Mouse (Mus musculus) cerebellum, adult 11 months (tissue): Measurements from ENCODE around the gene Gngt2.
A peak's percentile ranks its signal among the peaks of the same experiment; 100 is the strongest.

Source experiments
- DNase-seq: peaks from one replicate; pipeline ENCODE4 v3.0.0; 2022

The Gngt2 gene

DNA sequence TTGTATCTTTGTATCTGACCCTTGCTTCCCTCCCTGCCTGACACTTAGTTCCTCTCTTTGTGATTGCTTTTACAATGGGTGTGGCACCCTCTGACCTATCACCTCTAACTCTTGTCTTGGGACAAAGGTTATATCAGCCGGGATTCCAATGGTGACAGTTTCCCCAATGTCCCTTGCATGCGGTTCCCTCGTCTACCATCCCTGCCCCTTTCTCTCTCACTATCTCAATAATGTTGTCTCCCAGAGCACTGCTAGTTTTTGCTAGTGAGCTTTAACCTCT is 9.9 kb upstream of the Gngt2 start:
- DNase-seq: no peak

- peak; percentile 63 for DNase-seq
Observed at GRCm38 (mm10) chr11:95827464-95828085, 9.4 kb upstream of the Gngt2 start.

GRCm38 (mm10) chr11:95828181-95828964 is 8.6 kb upstream of the Gngt2 start:
- DNase-seq: no peak

- DNase-seq: no peak
Observed at GRCm38 (mm10) chr11:95829526-95830050, 7.4 kb upstream of the Gngt2 start.

GRCm38 (mm10) chr11:95830411-95831275 is 6.4 kb upstream of the Gngt2 start:
- DNase-seq: no peak

- no peak for DNase-seq
Observed at GRCm38 (mm10) chr11:95831276-95831619, 5.8 kb upstream of the Gngt2 start.

DNA sequence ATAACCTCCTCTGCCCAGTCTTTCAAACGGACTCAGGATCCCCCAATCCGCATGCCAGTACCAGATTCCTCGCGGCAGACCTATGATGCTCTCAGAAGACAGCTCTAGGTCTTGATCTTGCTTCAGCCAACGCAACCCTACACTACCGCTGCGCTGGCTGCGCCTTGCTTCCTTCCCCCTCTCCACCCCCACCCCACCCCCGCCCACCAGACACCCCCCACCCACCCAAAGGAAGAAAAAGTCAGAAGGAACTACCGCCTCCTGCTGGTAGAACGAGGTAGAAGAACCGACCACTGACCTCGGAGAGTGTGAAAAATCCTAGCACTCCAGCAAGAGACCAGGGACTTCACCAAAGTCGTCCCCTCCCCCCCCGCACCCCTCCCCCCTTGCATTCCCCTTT is 5.4 kb upstream of the Gngt2 start:
- no peak for DNase-seq

DNA sequence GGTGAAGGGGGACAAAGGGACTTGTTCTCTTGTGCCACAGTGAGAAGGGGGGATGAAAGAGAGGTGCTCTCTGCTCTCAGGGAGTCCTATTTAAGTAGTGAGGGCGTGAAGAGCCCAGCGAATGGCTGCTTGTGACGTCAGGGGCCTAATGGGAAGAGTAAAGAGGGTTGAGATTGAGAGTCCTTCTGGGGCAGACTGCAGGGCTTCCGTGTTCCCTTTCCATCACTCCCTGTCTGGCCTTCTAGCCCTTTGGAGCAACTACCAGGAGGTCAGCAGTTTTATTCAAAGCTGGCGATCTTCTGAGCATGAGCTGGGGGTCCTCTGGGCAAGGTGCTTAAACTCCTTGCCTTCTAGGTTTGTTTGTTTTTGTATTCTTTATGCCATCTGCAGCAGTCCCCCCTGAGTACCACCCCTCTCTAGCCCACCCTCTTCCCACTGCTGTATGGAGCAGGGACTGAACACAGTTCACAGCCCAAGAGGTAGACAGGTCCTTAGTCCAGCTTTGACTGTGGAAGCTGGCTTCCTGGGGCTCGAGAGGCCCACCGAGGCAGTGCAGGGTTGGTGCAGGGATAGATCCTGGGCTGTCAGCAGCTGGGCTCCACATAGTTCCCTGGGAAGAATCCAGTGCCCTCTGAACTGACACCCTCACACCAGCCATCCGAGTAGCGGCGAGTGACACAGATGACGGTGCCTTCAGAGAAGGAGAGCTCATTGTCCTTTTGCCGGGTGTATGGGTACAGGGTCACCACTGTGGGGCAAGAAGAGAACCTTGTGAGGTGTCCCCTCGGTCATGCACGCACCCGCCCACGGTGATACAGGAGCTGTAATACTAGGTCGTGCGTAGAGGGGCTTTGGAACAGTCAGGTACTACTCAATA is 4.6 kb upstream of the Gngt2 start:
- no peak for DNase-seq

DNA sequence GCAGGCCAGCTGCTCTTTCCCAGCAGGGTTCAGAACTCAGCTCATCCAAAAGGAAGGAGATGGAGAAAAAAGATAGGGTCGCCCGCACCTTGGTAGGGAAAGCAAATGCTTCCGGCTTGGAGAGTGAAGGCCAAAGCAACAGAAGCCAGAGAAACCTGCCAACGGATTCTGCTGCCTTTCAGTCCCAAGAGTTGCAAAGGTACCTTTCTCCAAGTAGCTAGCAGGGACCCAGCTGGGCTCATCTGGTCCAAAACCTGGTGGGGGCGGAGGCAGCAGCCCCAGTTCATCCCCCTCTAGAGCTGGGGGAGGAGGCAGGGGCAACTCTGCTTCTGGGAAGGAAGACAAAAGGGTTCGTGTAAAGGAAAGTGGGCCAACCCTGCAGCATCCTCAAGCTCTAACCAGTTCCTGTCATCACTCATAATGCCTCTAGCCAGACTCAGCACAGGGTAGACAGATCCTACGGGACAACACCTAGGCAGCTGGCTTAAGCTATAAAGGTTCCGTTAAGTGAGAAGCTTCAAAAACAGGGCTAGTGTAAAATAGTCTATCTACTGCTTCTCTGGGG is 3.9 kb upstream of the Gngt2 start:
- no peak for DNase-seq

GRCm38 (mm10) chr11:95833631-95834142 is 3.3 kb upstream of the Gngt2 start:
- DNase-seq: no peak

GRCm38 (mm10) chr11:95834143-95834667 is 2.8 kb upstream of the Gngt2 start:
- DNase-seq: no peak

DNA sequence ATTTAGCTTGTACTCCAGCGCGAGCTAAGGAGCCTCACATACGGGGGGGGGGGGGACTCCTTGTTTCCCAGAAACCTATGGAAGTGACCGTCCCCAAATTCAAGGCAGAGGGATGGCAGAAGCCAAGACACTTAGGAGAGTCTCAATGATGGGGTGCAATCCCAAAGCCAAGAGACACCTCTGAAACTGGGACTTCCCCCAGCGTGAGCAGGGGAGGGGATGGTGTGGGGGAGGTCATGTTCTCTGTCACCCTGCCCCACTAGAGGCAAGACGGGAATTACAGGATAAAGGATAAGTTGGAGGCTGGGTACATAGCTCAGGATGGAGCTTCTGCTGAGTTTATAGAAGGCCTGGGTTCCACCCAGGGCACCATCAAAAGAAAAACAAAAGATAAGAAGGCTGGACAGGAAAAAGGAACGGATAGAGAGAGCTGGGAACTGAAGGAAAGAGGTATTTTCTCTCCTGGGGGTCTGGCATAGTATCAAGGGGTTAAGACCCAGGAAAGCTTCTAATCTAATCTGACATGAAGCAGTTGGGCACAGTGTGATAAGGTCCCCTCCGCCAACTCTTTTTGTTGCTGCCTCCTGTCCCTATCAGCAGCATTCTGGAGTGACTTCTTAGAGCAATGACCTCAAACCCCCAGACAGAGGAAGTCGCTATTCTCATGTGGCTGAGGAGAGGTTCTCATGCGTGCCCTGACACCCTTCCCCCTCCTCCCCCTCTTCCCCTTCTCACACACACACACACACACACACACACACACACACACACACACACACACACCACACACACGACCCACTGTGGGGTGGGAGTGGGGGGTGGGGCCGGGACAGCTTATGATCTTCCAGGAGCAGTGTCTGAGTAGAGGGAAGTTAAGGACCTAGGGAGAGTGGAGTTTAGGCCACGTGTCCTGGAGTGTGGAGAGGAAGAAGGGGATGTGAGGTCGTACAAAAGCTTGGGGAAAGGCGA is 2.0 kb upstream of the Gngt2 start:
- no peak for DNase-seq

DNA sequence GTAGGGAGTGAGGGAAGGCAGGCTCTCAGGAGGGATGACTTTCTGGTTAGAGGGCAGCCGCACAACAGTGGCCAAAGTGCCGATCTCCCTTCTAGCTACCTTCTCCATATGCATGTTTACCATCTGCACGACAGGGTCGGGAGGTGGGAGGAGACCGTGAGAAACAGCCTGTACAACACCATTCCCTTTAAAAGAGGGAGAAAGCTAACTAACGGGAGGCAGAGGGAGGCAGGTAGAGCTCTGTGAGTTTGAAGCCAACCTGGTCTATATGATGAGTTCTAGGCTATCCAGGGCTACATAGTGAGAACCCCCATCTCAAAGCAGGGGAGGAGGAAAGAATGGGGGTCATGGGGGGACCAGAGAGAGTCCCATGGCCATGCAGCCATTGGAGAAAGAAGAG is 1.2 kb upstream of the Gngt2 start:
- DNase-seq: no peak

GRCm38 (mm10) chr11:95836433-95836832 is 583 bp upstream of the Gngt2 start:
- DNase-seq: no peak

GRCm38 (mm10) chr11:95838598-95838997 is 1.6 kb downstream of the Gngt2 start:
- no peak for DNase-seq

GRCm38 (mm10) chr11:95838999-95839868 is 2.2 kb downstream of the Gngt2 start:
- no peak for DNase-seq

- no peak for DNase-seq
Observed at GRCm38 (mm10) chr11:95840694-95841497, 3.9 kb downstream of the Gngt2 start.

- no peak for DNase-seq
Observed at GRCm38 (mm10) chr11:95841498-95841830, 4.4 kb downstream of the Gngt2 start.
